Mouse (Mus musculus) olfactory bulb, adult 2 months (tissue): ENCODE results near the gene Gm17949.

Experiments used
- CTCF ChIP-seq: fragments of 200-500 bp; IDR thresholded peaks from 2 replicates; pipeline ENCODE4 v1.5.1; 2012; ENCODE audit warnings: low read depth, mild to moderate bottlenecking, low read length, moderate library complexity; ENCODE audit not compliant: insufficient read depth
- POLR2A ChIP-seq: fragments of 200-500 bp; IDR thresholded peaks from 2 replicates; pipeline ENCODE4 v1.6.1; 2012; ENCODE audit warnings: mild to moderate bottlenecking, low read depth, low read length, moderate library complexity; ENCODE audit not compliant: insufficient read depth

DNA sequence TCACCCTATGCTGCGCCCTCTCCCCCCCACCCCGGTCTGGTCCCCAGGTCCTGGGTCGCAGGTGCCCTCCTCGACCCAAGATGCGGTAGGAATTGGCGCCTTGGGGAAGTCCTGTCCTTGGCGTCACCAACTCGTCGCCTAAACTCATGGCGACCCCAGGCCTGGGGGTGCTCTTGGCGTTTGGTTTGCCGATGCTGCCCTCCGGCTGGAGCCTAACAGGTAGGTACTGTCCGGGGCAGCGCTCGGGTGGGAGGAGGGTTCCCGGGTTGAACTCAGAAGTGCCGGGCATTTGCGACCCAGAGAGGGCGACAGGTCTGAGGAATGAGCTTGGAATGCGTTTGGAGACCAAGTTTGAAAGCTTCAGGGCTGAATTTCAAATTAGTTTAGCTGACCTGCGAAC, 51.3 kb downstream of the Gm17949 start:
- TF ChIP-seq CTCF (no peak), POLR2A (no peak)
